Mouse (Mus musculus) intestine, postnatal 0 days (tissue): ENCODE results near the gene Rac2. TPM values are rescaled to one million over a fixed set of nuclear protein-coding genes. Genes with fewer than 3 reads are reported as not detected.

Experiments
- ATAC-seq: fragments of 200-750 bp; cut with Nextera tagmentation; 2 replicates; pipeline ENCODE4 v1.8.0; 2017; ENCODE audit warnings: mild to moderate bottlenecking, moderate TSS enrichment, moderate library complexity
- H3K27ac ChIP-seq: fragments of 300-500 bp; sonication (generic); 2 replicates; pipeline ENCODE4 v1.5.1; 2014; ENCODE audit warnings: mild to moderate bottlenecking, low read depth, low read length, moderate library complexity
- H3K27me3 ChIP-seq: fragments of 300-500 bp; sonication (generic); replicated peaks from 2 replicates; pipeline ENCODE4 v1.6.1; 2014; ENCODE audit warnings: low read length, mixed read lengths; ENCODE audit not compliant: control insufficient read depth, insufficient read depth
- H3K36me3 ChIP-seq: fragments of 300-500 bp; sonication (generic); 2 replicates; pipeline ENCODE4 v1.6.1; 2014; ENCODE audit warnings: mild to moderate bottlenecking, moderate library complexity; ENCODE audit not compliant: control insufficient read depth, insufficient read depth
- H3K4me1 ChIP-seq: fragments of 300-500 bp; sonication (generic); replicated peaks from 2 replicates; pipeline ENCODE4 v1.6.1; 2014; ENCODE audit warnings: antibody characterized with exemption, low read length, mixed read lengths; ENCODE audit not compliant: control insufficient read depth, insufficient read depth
- H3K4me2 ChIP-seq: fragments of 300-500 bp; sonication (generic); replicated peaks from 2 replicates; pipeline ENCODE4 v1.6.1; 2014; ENCODE audit warnings: low read depth, mild to moderate bottlenecking, moderate library complexity
- H3K4me3 ChIP-seq: fragments of 300-500 bp; sonication (generic); 2 replicates; pipeline ENCODE4 v1.5.1; 2014; ENCODE audit warnings: low read depth, low read length
- H3K9ac ChIP-seq: fragments of 300-500 bp; sonication (generic); 2 replicates; pipeline ENCODE4 v1.6.1; 2014; ENCODE audit warnings: mild to moderate bottlenecking, low read depth, low read length
- H3K9me3 ChIP-seq: fragments of 300-500 bp; sonication (generic); 2 replicates; pipeline ENCODE4 v1.6.1; 2016; ENCODE audit warnings: mixed run types; ENCODE audit not compliant: control insufficient read depth
- CTCF ChIP-seq: sonication (generic); IDR thresholded peaks from 2 replicates; pipeline ENCODE4 v1.5.1; 2016; ENCODE audit warnings: low read depth, mild to moderate bottlenecking, control low read depth, antibody characterized with exemption, moderate library complexity
- WGBS: fragments of 180-500 bp; shearing (Covaris S2); extraction: QIAGEN DNeasy Blood & Tissue Kit; methylation state at CpG from one replicate; pipeline ENCODE4 v1.1.7; 2014; 5-methylcytosine and 5-hydroxymethylcytosine counted together
- polyA plus RNA-seq: library from polyadenylated mRNA; unstranded; fragments of >200 nt; fragmentation: Nextera tagmentation; extraction: Ambion mirVana; gene quantifications from 2 replicates; pipeline ENCODE4 v1.2.1, GENCODE M21; 2015

The Rac2 gene
- polyA plus RNA-seq, 1 experiment from 2014 or later = 9.9 TPM

DNA sequence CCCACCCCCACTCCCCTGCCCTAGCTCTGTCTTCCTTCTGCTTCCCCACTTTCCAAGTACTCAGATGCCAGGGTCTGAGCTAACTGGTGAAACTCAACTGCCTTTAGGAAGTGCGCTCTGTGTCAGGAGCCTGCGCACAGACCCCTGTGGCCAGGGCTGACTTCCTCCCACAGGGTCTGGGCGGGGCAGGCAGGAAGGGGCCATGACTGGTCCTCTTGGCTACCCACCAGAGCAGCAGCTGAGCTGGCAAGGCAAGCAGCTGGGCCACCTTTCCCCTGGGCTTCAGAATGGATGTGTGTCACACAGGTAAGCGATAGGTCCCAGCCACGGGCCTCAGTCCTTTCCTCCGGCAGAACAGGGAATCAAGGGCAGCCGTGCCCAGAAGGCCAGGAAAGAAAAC, 24.3 kb upstream of the Rac2 start, which contains the start of gene Cyth4:
Cyth4 (plus strand) TSS at position 134 of the 400 bp plus-strand sequence.
- WGBS = 73% methylated on average over 7 of the region's 7 CpGs
- peak; percentile 25; the same call in 1 of the 2 replicates for ATAC-seq
- Histone ChIP-seq H3K4me2 (0 out of 2 replicates have a peak within 1 kb of the TSS, but pooled peaks have one; percentile 13), H3K27me3 (no peaks in the 10 kb centered on the region), H3K27ac (no peak within 1 kb of the TSS), H3K9me3 (no peaks in the 10 kb centered on the region), H3K4me3 (no peak within 1 kb of the TSS), H3K36me3 (no peaks in the 10 kb centered on the region), H3K9ac (no peak within 1 kb of the TSS), H3K4me1 (no peaks in the 10 kb centered on the region)
- no peak for TF ChIP-seq CTCF

DNA sequence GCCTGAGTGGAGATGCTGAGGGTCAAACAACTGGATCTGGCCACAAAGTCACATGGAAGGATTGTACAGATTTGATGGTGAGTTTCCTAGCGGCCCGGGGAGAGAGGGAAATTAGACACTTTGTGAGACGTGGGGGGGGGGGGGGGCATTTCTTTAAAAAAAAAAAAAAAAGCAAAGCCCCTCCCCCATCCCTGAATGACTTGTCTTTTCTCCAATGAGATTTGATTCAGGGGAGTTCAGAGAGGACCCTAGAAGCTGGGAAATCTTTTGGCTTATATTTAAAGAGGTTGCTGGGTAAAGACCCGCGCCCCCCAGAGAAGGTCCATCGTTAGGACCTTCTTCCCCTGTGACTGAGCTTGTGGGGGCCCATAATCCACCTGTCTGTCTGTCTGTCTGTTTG, 23.9 kb upstream of the Rac2 start:
- Histone ChIP-seq H3K36me3 (no peaks in the 10 kb centered on the region), H3K4me2 (no peak overlapping the region), H3K9me3 (no peaks in the 10 kb centered on the region), H3K4me3 (no peak overlapping the region), H3K9ac (no peak overlapping the region), H3K4me1 (no peaks in the 10 kb centered on the region), H3K27ac (no peak overlapping the region), H3K27me3 (no peaks in the 10 kb centered on the region)
- TF ChIP-seq CTCF = no peak
- ATAC-seq = no peak
- 83% methylated on average over 6 of the region's 6 CpGs for WGBS

DNA sequence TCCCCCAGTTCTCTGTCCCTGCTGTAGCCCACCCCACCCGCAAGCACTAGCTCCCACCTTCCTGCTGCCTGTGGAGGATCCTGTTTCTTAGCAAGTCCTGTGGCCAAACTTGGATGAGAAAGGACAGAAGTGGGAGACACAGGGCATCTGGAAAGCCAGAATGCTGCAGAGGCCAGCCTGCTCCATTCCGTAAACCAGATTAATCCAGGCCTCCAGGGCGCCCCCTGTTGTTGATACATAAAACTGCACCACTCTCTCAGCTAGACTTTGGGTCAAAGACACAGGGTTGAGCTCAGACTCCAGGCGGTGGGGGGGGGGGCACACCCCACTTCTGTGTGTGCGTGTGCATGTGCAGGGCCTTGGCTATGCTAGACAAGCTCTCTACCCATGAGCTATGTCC, 22.9 kb upstream of the Rac2 start:
- no peak overlapping the region for H3K4me3 ChIP-seq
- no peak for ATAC-seq
- no peaks in the 10 kb centered on the region for H3K27me3 ChIP-seq
- WGBS = 73% methylated on average over 5 of the region's 5 CpGs
- no peaks in the 10 kb centered on the region for H3K4me1 ChIP-seq
- H3K4me2 ChIP-seq = no peak overlapping the region
- no peaks in the 10 kb centered on the region for H3K36me3 ChIP-seq
- TF ChIP-seq CTCF = no peak
- H3K9ac ChIP-seq = no peak overlapping the region
- no peak overlapping the region for H3K27ac ChIP-seq
- no peaks in the 10 kb centered on the region for H3K9me3 ChIP-seq

DNA sequence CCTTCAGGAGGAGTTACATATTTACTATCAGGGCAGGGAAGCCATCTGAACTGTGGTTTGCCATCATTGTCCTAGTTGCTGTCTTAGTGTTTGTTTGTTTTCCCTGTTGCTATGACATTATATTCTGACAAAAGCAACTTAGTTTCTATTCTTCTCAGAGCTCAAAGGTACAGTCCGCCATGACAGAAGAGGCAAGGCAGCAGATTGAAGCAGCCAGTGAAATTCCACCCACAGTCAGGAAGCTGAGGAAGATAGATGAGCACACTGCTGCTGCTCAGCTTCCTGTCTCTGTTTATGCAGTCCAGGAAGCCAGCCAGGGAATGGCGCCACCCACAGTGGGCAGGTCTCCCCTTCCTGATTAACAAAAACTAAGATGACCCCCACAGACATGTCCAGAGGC, 22.2 kb upstream of the Rac2 start:
- Histone ChIP-seq H3K4me1 (no peaks in the 10 kb centered on the region), H3K4me2 (no peak overlapping the region), H3K36me3 (no peaks in the 10 kb centered on the region), H3K27ac (no peak overlapping the region), H3K9me3 (no peaks in the 10 kb centered on the region), H3K9ac (no peak overlapping the region), H3K27me3 (no peaks in the 10 kb centered on the region), H3K4me3 (no peak overlapping the region)
- 90% methylated on average over 2 of the region's 2 CpGs for WGBS
- ATAC-seq = peak; percentile 40; the same call in 1 of the 2 replicates
- TF ChIP-seq CTCF = no peak

DNA sequence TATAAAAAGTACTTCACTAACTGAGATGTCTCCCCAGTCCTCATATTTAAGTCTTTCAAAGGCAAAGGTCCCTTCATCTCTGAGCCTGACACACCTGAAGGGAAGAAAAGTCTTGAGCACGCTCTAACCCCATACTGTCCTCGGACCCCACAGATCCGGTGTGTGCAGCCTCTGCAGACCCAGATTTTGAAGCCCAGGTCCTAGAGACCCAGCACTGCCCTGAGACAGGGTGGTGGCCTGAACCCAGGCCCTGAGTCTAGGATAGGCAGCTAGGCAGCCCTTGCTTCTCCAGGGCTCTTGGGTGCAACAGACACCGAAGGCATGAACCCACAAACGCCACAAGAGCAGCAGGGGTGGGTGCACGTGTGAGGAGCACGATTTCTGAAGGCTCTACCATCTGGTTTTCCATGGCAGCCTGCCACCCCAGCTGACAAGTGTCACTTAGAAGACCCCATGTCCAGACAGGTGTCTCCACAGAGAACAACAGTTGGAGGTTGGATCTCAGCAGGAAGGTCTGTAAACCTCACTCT, 21.4 kb upstream of the Rac2 start:
- 82% methylated on average over 7 of the region's 7 CpGs for WGBS
- no peak overlapping the region for H3K4me2 ChIP-seq

DNA sequence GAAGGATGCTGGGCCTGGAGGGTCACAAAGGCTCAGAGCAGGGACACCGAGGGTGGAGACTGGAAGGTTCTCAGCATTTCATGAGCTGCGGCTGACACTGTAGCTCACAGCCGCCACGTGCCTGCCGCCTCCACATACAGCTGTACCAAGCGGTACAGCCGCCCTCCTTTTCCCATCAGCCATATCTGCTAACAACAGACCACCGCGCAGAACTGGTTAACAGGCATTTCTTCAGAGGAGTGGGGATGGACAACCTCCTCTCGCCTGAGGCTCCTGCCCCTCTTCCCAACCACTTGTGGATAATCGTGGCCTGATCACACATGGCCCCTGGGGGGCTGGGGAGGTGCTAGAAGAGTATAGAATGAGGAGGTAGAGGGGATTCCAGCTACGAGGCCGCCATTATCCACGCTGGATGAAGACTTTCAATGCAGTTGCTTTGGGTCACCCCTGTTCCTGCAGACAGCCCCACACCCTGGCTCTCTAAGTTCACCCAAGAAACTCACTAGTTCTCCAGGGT, 19.9 kb upstream of the Rac2 start:
- no peak overlapping the region for H3K4me3 ChIP-seq
- H3K4me1 ChIP-seq = no peaks in the 10 kb centered on the region
- 76% methylated on average over 14 of the region's 14 CpGs for WGBS
- no peak overlapping the region for H3K27ac ChIP-seq
- H3K27me3 ChIP-seq = no peaks in the 10 kb centered on the region
- no peak for TF ChIP-seq CTCF
- no peaks in the 10 kb centered on the region for H3K9me3 ChIP-seq
- no peak for ATAC-seq
- H3K9ac ChIP-seq = no peak overlapping the region
- no peak overlapping the region for H3K4me2 ChIP-seq
- no peaks in the 10 kb centered on the region for H3K36me3 ChIP-seq

More for the DNA sequence above, 21.4 kb upstream of the Rac2 start:
- H3K9me3 ChIP-seq = no peaks in the 10 kb centered on the region
- no peak overlapping the region for H3K4me3 ChIP-seq
- H3K36me3 ChIP-seq = no peaks in the 10 kb centered on the region
- H3K27me3 ChIP-seq = no peaks in the 10 kb centered on the region
- H3K27ac ChIP-seq = no peak overlapping the region
- no peak for TF ChIP-seq CTCF
- no peak for ATAC-seq
- no peak overlapping the region for H3K9ac ChIP-seq
- no peaks in the 10 kb centered on the region for H3K4me1 ChIP-seq
